ENCODE assay signal across 8 mouse cellular contexts in the genomic region with DNA sequence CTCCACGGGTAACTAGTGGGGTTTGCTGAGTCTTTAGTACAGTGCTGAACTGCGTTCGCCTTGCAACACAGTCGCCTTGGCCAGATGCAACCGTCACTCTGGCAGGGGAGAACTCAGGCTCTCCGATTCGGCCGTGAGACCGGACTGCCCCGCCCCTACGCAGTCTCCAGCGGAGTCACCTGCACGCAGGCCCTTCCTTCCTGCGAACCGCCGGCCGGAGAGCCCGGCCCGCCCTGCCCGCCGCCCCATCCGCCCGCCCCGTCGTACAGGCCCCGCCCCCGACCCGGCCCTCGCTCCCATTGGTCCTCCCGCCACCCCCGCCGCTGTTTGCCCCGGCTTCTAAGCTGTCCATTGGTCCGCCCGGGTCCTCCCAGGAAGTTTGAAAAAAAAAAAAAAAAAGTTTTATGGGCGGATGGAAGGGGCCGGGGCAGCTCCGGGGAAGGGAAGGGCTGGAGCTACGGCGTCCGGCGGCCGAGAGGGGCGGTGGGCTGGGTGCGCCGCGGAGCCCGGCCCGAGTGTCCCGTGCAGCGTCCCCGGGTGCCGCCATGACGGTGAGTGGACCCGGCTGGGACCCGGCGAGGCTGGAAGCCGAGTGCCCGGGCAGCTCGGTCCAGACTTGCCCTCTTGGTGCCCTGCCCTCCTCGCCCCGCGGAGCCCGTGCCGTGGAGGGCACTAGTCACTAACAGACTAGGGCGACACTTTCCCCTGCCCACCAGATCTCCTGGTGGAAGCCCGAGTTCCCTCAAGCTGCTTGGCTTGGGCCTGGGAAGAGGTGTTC. TPM values are rescaled to one million over a fixed set of nuclear protein-coding genes. Genes with fewer than 3 reads are reported as not detected.
DNase-seq lines count a peak whose midpoint lies in the region; TF ChIP-seq lines count a peak whose summit lies in the region.

No protein-coding gene starts in this region.

- 0 out of 2 replicates have a peak, but pooled peaks have one; percentile 13 for TF ChIP-seq EP300 in heart, adult 2 months (IDR thresholded peaks at IDR 0.05; ENCODE audit: insufficient read depth, low read depth, low read length)

- no peaks in the 10 kb centered on the region for H3K27me3 ChIP-seq in embryonic facial prominence, embryonic 10.5 days (replicated peaks; ENCODE audit: low read depth, poor library complexity, severe bottlenecking)
- no peaks in the 10 kb centered on the region for H3K27me3 ChIP-seq in heart, adult 2 months (ENCODE audit: control insufficient read depth, insufficient read depth, low read length)
- no peaks in the 10 kb centered on the region for H3K27me3 ChIP-seq in kidney, adult 2 months (replicated peaks; ENCODE audit: control insufficient read depth, insufficient read depth, low read length)
- H3K27me3 ChIP-seq in liver, adult 2 months (ENCODE audit: control insufficient read depth, insufficient read depth, low read length), result no peaks in the 10 kb centered on the region

- 0 out of 2 replicates have a peak, but pooled peaks cover 5% of the 10 kb centered on the region for H3K79me2 ChIP-seq in heart, adult 2 months (replicated peaks; ENCODE audit: control insufficient read depth, insufficient read depth, low read length)
- H3K79me2 ChIP-seq in liver, adult 2 months (ENCODE audit: control insufficient read depth, insufficient read depth, low read length), result peaks cover 25% of the 10 kb centered on the region; the same call in 1 of the 2 replicates

- intact Hi-C loops in heart, adult 2 months (cut with DNase I), result no loop called here

- TF ChIP-seq CTCF in heart, adult 2 months (IDR thresholded peaks at IDR 0.05), result no peak
- no peak for TF ChIP-seq CTCF in kidney, adult 2 months (conservative IDR thresholded peaks at IDR 0.05; ENCODE audit: insufficient read depth, insufficient read length, low read depth, low read length)
- TF ChIP-seq CTCF in liver, adult 2 months (IDR thresholded peaks at IDR 0.05; ENCODE audit: low read depth, low read length), result no peak

- H3K9ac ChIP-seq in heart, adult 2 months (ENCODE audit: low read depth, low read length), result peak overlapping the region; percentile 86
- peak overlapping the region; percentile 98 for H3K9ac ChIP-seq in liver, adult 2 months (ENCODE audit: low read depth, low read length)

- TF ChIP-seq POLR2A in heart, adult 2 months (IDR thresholded peaks at IDR 0.05; ENCODE audit: insufficient read depth, low read depth, low read length), result peak; percentile 75
- TF ChIP-seq POLR2A in kidney, adult 2 months (IDR thresholded peaks at IDR 0.05; ENCODE audit: low read depth, low read length), result peak; percentile 83
- peak; percentile 83 for TF ChIP-seq POLR2A in liver, adult 2 months (IDR thresholded peaks at IDR 0.05; ENCODE audit: extremely low read depth, insufficient read depth, low read length)

- H3K4me1 ChIP-seq in embryonic facial prominence, embryonic 10.5 days, result peaks cover 84% of the 10 kb centered on the region
- peaks cover 19% of the 10 kb centered on the region for H3K4me1 ChIP-seq in heart, adult 2 months (ENCODE audit: control insufficient read depth, insufficient read depth, low read length)
- peaks cover 11% of the 10 kb centered on the region; the same call in 1 of the 2 replicates for H3K4me1 ChIP-seq in kidney, adult 2 months (ENCODE audit: control insufficient read depth, insufficient read depth, low read length)
- peaks cover 10% of the 10 kb centered on the region for H3K4me1 ChIP-seq in liver, adult 2 months (ENCODE audit: control insufficient read depth, insufficient read depth, low read length)

- peak; percentile 95 for DNase-seq in A20 (ENCODE audit: low read depth, low spot score)
- DNase-seq in adrenal gland, postnatal 25 days, result peak; percentile 93
- DNase-seq in embryonic facial prominence, embryonic 10.5 days (ENCODE audit: low spot score), result peak; percentile 97
- peak; percentile 88 to 93 for DNase-seq in heart, adult 2 months
- peak; percentile 95 for DNase-seq in kidney, adult 2 months
- DNase-seq in liver, adult 2 months (ENCODE audit: extremely low read depth, low read depth, low spot score), result peak; percentile 90
- DNase-seq in monocyte, adult 2 months (ENCODE audit: low read depth in 1 of 2, low spot score in 2 of 2), result peak; percentile 42 to 57
- DNase-seq in spleen, postnatal 10 days (ENCODE audit: low spot score in 2 of 2), result peak; percentile 76 to 94

- peak overlapping the region; percentile 93 for H3K27ac ChIP-seq in embryonic facial prominence, embryonic 10.5 days (replicated peaks)
- peak overlapping the region; percentile 99 for H3K27ac ChIP-seq in heart, adult 2 months
- H3K27ac ChIP-seq in kidney, adult 2 months (ENCODE audit: insufficient read depth, low read depth, low read length), result peak overlapping the region; percentile 89
- H3K27ac ChIP-seq in liver, adult 2 months (replicated peaks; ENCODE audit: insufficient read depth, low read depth, low read length), result peak overlapping the region; percentile 95

- WGBS in embryonic facial prominence, embryonic 10.5 days, result under 1% methylated on average over 67 of the region's 67 CpGs
- WGBS in heart, adult 2 months, result under 1% methylated on average over 63 of the region's 67 CpGs
- under 1% methylated on average over 67 of the region's 67 CpGs for WGBS in kidney, adult 2 months
- WGBS in liver, adult 2 months, result under 1% methylated on average over 67 of the region's 67 CpGs

- H3K4me3 ChIP-seq in embryonic facial prominence, embryonic 10.5 days, result peak overlapping the region; percentile 95
- H3K4me3 ChIP-seq in heart, adult 2 months, result peak overlapping the region; percentile 98
- H3K4me3 ChIP-seq in kidney, adult 2 months (ENCODE audit: insufficient read depth, low read depth, low read length), result peak overlapping the region; percentile 98
- H3K4me3 ChIP-seq in liver, adult 2 months (ENCODE audit: insufficient read depth, low read depth, low read length), result peak overlapping the region; percentile 99

- H3K9me3 ChIP-seq in embryonic facial prominence, embryonic 10.5 days, result no peaks in the 10 kb centered on the region

- peaks cover 17% of the 10 kb centered on the region for H3K36me3 ChIP-seq in embryonic facial prominence, embryonic 10.5 days (replicated peaks)
- H3K36me3 ChIP-seq in heart, adult 2 months (ENCODE audit: control insufficient read depth, insufficient read depth, low read length), result no peaks in the 10 kb centered on the region
- no peaks in the 10 kb centered on the region for H3K36me3 ChIP-seq in kidney, adult 2 months (ENCODE audit: control insufficient read depth, insufficient read depth, low read length)
- H3K36me3 ChIP-seq in liver, adult 2 months (ENCODE audit: control insufficient read depth, insufficient read depth, low read length), result no peaks in the 10 kb centered on the region

RNA-seq across cellular contexts. Expression of a gene that starts 35.3 kb away (rescaled TPM):
- total RNA-seq in adrenal gland, postnatal 25 days (2021), result 113 and 114 TPM in 2 replicates
- 46.7 and 49.4 TPM in 2 replicates for polyA plus RNA-seq in embryonic facial prominence, embryonic 10.5 days (2016; fragmentation: Nextera tagmentation; extraction: Ambion mirVana)
- 10 to 100 TPM; 24.4 to 30.9 TPM for total RNA-seq in heart, adult 2 months (2021)
- 22.0 and 26.7 TPM in 2 replicates for polyA plus RNA-seq in heart, adult 2 months (2012; rRNA removed)
- polyA plus RNA-seq in kidney, adult 2 months (2012; rRNA removed), result 41.8 and 47.6 TPM in 2 replicates
- 11.9 and 14.3 TPM in 2 replicates for total RNA-seq in liver, adult 2 months (2014; rRNA removed)
- polyA plus RNA-seq in liver, adult 2 months (2012; rRNA removed), result 19.9 and 24.3 TPM in 2 replicates

RNA-seq across cellular contexts. Expression of a gene that starts 45.4 kb away (rescaled TPM):
- total RNA-seq in adrenal gland, postnatal 25 days (2021), result 159 and 217 TPM in 2 replicates
- polyA plus RNA-seq in embryonic facial prominence, embryonic 10.5 days (2016; fragmentation: Nextera tagmentation; extraction: Ambion mirVana), result 371 and 392 TPM in 2 replicates
- total RNA-seq in heart, adult 2 months (2021), result 10 to 100 TPM; 73.3 to 82.4 TPM
- 54.2 and 66.4 TPM in 2 replicates for polyA plus RNA-seq in heart, adult 2 months (2012; rRNA removed)
- 123 and 145 TPM in 2 replicates for polyA plus RNA-seq in kidney, adult 2 months (2012; rRNA removed)
- total RNA-seq in liver, adult 2 months (2014; rRNA removed), result 64.2 and 82.1 TPM in 2 replicates
- polyA plus RNA-seq in liver, adult 2 months (2012; rRNA removed), result 68.0 and 79.0 TPM in 2 replicates

RNA-seq across cellular contexts. Expression of a gene that starts 48.1 kb away (rescaled TPM):
- total RNA-seq in adrenal gland, postnatal 25 days (2021), result 42.7 and 44.0 TPM in 2 replicates
- 69.2 and 71.5 TPM in 2 replicates for polyA plus RNA-seq in embryonic facial prominence, embryonic 10.5 days (2016; fragmentation: Nextera tagmentation; extraction: Ambion mirVana)
- total RNA-seq in heart, adult 2 months (2021), result 10 to 100 TPM; 13.8 to 17.4 TPM
- 9.9 and 13.1 TPM in 2 replicates for polyA plus RNA-seq in heart, adult 2 months (2012; rRNA removed)
- 19.3 and 24.1 TPM in 2 replicates for polyA plus RNA-seq in kidney, adult 2 months (2012; rRNA removed)
- 4.0 and 5.3 TPM in 2 replicates for total RNA-seq in liver, adult 2 months (2014; rRNA removed)
- polyA plus RNA-seq in liver, adult 2 months (2012; rRNA removed), result 10.3 and 13.1 TPM in 2 replicates

RNA-seq across cellular contexts. Expression of a gene that starts 56.3 kb away (rescaled TPM):
- 273 and 304 TPM in 2 replicates for total RNA-seq in adrenal gland, postnatal 25 days (2021)
- polyA plus RNA-seq in embryonic facial prominence, embryonic 10.5 days (2016; fragmentation: Nextera tagmentation; extraction: Ambion mirVana), result 241 and 316 TPM in 2 replicates
- 100 to 1,000 TPM; 174 to 176 TPM for total RNA-seq in heart, adult 2 months (2021)
- 425 and 497 TPM in 2 replicates for polyA plus RNA-seq in heart, adult 2 months (2012; rRNA removed)
- 310 and 318 TPM in 2 replicates for polyA plus RNA-seq in kidney, adult 2 months (2012; rRNA removed)
- total RNA-seq in liver, adult 2 months (2014; rRNA removed), result 23.2 and 31.6 TPM in 2 replicates
- polyA plus RNA-seq in liver, adult 2 months (2012; rRNA removed), result 25.2 and 26.9 TPM in 2 replicates

RNA-seq across cellular contexts. Expression of a gene that starts 58.8 kb away (rescaled TPM):
- total RNA-seq in adrenal gland, postnatal 25 days (2021), result 0.39 TPM in 1 of 2 replicates, not detected in the other
- not detected in 2 replicates for polyA plus RNA-seq in embryonic facial prominence, embryonic 10.5 days (2016; fragmentation: Nextera tagmentation; extraction: Ambion mirVana)
- not detected for total RNA-seq in heart, adult 2 months (2021)
- not detected in 2 replicates for polyA plus RNA-seq in heart, adult 2 months (2012; rRNA removed)
- 0.64 and 1.2 TPM in 2 replicates for polyA plus RNA-seq in kidney, adult 2 months (2012; rRNA removed)
- total RNA-seq in liver, adult 2 months (2014; rRNA removed), result not detected in 2 replicates
- polyA plus RNA-seq in liver, adult 2 months (2012; rRNA removed), result 0.09 TPM in 1 of 2 replicates, not detected in the other

Comparison
In these comparisons a context has a peak if more than half of its experiments do, and no peak if none do; other contexts are left out.
1. Peak in every context shown above with its lines: DNase-seq, H3K4me3 ChIP-seq and H3K27ac ChIP-seq.